Mouse (Mus musculus): ENCODE results near the gene Olfr1032. TPM values are rescaled to one million over a fixed set of nuclear protein-coding genes. Genes with fewer than 3 reads are reported as not detected.

Olfr1032 gene
- polyA plus RNA-seq (2014; fragmentation: Illumina TruSeq; extraction: RNeasy Lipid Tissue Mini Kit (QIAGEN cat#74804); ENCODE audit: low read depth, low replicate concordance): not detected

DNA sequence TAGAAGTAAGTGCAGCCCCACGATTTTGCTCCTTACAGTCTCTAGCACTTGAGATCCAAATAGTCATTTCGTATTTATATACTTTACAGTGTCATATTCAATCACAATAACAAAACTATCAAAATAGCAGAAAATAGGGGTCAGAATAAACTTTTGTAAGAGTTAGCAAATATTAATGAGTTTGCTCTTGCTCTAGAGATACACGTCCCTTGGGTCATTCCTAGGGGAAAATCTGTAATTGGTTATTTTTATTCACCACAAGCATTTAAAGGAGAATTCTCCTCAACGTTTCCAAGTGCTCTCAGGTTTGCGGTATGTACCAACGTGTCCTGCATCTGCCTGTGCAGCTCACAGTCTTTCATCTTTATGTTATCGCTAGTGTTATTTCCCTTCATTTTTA lies at the start of gene Olfr1032:
Gene Olfr1032 (plus strand): TSS at position 301 of the 400 bp plus-strand sequence.

DNA sequence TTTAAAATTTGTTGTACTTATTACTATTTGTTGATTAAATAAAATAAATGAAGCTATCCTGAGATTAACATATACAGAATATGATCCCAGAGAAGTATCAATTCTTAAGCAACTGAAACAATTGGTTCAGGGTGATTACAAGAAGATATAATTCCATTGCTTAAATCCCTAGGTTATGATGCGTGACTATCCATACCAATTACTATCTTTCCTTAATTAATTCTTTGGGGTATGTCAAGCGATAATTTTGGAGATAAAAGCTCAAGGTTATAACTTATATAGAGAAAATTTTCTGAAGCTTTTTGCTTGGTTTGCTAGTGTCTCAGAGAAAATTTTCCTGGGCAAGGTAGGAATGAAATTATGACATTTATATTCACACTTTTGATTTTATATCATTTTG lies 31.7 kb upstream of the Olfr1032 start, which contains the start of gene Olfr1029:
Gene Olfr1029 (plus strand): TSS at position 301 of the 400 bp plus-strand sequence.

DNA sequence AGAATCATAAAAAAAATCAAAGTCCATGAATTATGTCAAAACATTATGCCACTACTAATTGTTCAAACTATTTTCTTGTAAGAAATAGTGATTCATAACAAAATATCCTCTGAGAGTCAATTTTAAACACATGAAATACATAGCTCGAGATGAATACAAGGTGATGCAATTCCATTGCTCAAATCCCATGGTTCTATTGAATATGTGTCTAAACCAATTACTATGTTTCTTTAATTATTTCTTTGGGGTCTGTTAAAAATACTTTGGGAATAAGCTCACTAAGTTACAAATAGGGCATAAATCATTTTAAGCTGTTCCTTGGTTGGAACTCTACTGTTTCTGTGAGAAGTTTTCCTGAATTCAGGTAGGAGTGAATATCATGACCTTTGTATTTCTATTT lies 26.4 kb upstream of the Olfr1032 start, which contains the start of gene Olfr1030:
Gene Olfr1030 (plus strand): TSS at position 301 of the 400 bp plus-strand sequence.

DNA sequence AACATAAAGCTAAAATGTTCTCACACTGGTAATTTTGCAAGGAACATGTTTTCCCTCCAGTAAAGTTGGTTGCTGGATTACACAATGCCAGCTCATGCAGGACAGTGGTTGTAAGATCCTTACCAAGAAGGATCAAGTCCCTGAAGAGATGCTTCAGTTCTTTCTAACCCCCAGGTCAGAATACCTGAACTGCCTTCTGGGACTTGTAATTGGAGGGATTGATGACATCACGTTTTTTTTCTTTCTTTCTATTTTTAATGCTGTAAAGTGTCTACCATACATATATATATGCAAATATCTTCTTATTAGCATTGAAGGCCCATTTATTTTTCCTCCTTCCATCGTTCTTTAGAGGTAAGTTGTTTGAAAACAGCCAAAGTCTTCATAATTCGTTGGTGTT lies 15.3 kb upstream of the Olfr1032 start, which contains the start of gene Olfr1031:
Gene Olfr1031 (plus strand): TSS at position 301 of the 400 bp plus-strand sequence.

DNA sequence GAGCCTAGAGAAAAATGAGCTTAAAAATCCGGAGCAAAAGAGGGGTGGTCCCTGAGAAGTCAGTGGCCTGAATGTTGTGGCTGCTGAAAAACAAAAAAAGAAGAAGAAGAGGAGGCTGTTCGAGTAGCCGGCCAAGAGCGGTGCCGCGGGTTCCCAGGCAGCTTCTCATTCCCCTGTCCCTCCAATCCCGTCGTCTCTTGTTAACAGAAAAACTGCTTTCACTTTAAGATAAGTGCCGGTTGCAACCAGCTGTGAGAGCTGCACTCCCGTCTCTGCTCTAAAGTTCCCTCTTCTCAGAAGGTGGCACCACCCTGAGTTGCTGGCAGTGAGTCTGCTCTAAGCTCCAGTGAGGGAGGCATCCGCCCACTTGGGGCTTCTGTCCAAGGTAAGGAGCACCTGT lies 15.1 kb downstream of the Olfr1032 start, which contains the start of gene Olfr1033:
Gene Olfr1033 (plus strand): TSS at position 228 of the 400 bp plus-strand sequence.

DNA sequence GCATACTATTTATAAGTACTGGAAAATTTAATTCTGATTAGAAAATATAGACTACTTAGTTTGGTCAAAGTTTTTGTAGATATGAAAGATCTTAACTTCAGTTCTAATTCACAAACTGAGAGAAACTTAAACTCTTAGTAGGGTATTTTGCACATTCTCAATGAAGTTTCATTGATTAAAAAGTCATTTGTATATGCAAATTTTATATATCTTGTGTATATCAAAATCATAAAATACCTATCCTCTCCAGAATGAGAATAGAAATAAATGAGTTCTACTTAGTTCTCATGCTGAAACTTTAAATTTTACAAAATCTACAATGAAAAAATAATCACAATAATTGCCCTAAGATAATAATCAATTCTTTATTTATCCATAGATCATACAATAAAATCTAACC lies 40.2 kb downstream of the Olfr1032 start, which contains the start of gene Olfr1034:
Gene Olfr1034 (plus strand): TSS at position 301 of the 400 bp plus-strand sequence.

Other genes starting within 250 kb of the Olfr1032 start
- not detected for gene Olfr1012, start 242.8 kb upstream of the Olfr1032 start, polyA plus RNA-seq (2014; fragmentation: Illumina TruSeq; extraction: RNeasy Lipid Tissue Mini Kit (QIAGEN cat#74804); ENCODE audit: low read depth, low replicate concordance)
- gene Olfr1013, start 238.4 kb upstream of the Olfr1032 start, polyA plus RNA-seq (2014; fragmentation: Illumina TruSeq; extraction: RNeasy Lipid Tissue Mini Kit (QIAGEN cat#74804); ENCODE audit: low read depth, low replicate concordance): 0.47 TPM
- gene Olfr1014, start 232.8 kb upstream of the Olfr1032 start, polyA plus RNA-seq (2014; fragmentation: Illumina TruSeq; extraction: RNeasy Lipid Tissue Mini Kit (QIAGEN cat#74804); ENCODE audit: low read depth, low replicate concordance): not detected
- gene Olfr1015, start 223.5 kb upstream of the Olfr1032 start, polyA plus RNA-seq (2014; fragmentation: Illumina TruSeq; extraction: RNeasy Lipid Tissue Mini Kit (QIAGEN cat#74804); ENCODE audit: low read depth, low replicate concordance): not detected
- not detected for gene Olfr1016, start 203.0 kb upstream of the Olfr1032 start, polyA plus RNA-seq (2014; fragmentation: Illumina TruSeq; extraction: RNeasy Lipid Tissue Mini Kit (QIAGEN cat#74804); ENCODE audit: low read depth, low replicate concordance)
- gene Olfr1018, start 187.1 kb upstream of the Olfr1032 start, polyA plus RNA-seq (2014; fragmentation: Illumina TruSeq; extraction: RNeasy Lipid Tissue Mini Kit (QIAGEN cat#74804); ENCODE audit: low read depth, low replicate concordance): not detected
- not detected for gene Olfr1019, start 160.1 kb upstream of the Olfr1032 start, polyA plus RNA-seq (2014; fragmentation: Illumina TruSeq; extraction: RNeasy Lipid Tissue Mini Kit (QIAGEN cat#74804); ENCODE audit: low read depth, low replicate concordance)
- not detected for gene Olfr1020, start 158.5 kb upstream of the Olfr1032 start, polyA plus RNA-seq (2014; fragmentation: Illumina TruSeq; extraction: RNeasy Lipid Tissue Mini Kit (QIAGEN cat#74804); ENCODE audit: low read depth, low replicate concordance)
- gene Olfr1022, start 136.9 kb upstream of the Olfr1032 start, polyA plus RNA-seq (2014; fragmentation: Illumina TruSeq; extraction: RNeasy Lipid Tissue Mini Kit (QIAGEN cat#74804); ENCODE audit: low read depth, low replicate concordance): not detected
- not detected for gene Olfr1023, start 119.9 kb upstream of the Olfr1032 start, polyA plus RNA-seq (2014; fragmentation: Illumina TruSeq; extraction: RNeasy Lipid Tissue Mini Kit (QIAGEN cat#74804); ENCODE audit: low read depth, low replicate concordance)
- gene Olfr1024, start 100.5 kb upstream of the Olfr1032 start, polyA plus RNA-seq (2014; fragmentation: Illumina TruSeq; extraction: RNeasy Lipid Tissue Mini Kit (QIAGEN cat#74804); ENCODE audit: low read depth, low replicate concordance): not detected
- not detected for gene Olfr1025-ps1, start 90.3 kb upstream of the Olfr1032 start, polyA plus RNA-seq (2014; fragmentation: Illumina TruSeq; extraction: RNeasy Lipid Tissue Mini Kit (QIAGEN cat#74804); ENCODE audit: low read depth, low replicate concordance)
- not detected for gene Olfr1026, start 84.0 kb upstream of the Olfr1032 start, polyA plus RNA-seq (2014; fragmentation: Illumina TruSeq; extraction: RNeasy Lipid Tissue Mini Kit (QIAGEN cat#74804); ENCODE audit: low read depth, low replicate concordance)
- not detected for gene Olfr1028, start 55.1 kb upstream of the Olfr1032 start, polyA plus RNA-seq (2014; fragmentation: Illumina TruSeq; extraction: RNeasy Lipid Tissue Mini Kit (QIAGEN cat#74804); ENCODE audit: low read depth, low replicate concordance)
- 0.17 TPM for gene Olfr1029, start 31.6 kb upstream of the Olfr1032 start, polyA plus RNA-seq (2014; fragmentation: Illumina TruSeq; extraction: RNeasy Lipid Tissue Mini Kit (QIAGEN cat#74804); ENCODE audit: low read depth, low replicate concordance)
- not detected for gene Olfr1030, start 26.3 kb upstream of the Olfr1032 start, polyA plus RNA-seq (2014; fragmentation: Illumina TruSeq; extraction: RNeasy Lipid Tissue Mini Kit (QIAGEN cat#74804); ENCODE audit: low read depth, low replicate concordance)
- not detected for gene Olfr1031, start 15.2 kb upstream of the Olfr1032 start, polyA plus RNA-seq (2014; fragmentation: Illumina TruSeq; extraction: RNeasy Lipid Tissue Mini Kit (QIAGEN cat#74804); ENCODE audit: low read depth, low replicate concordance)
- 12.2 TPM for gene Olfr1033, start 15.1 kb downstream of the Olfr1032 start, polyA plus RNA-seq (2014; fragmentation: Illumina TruSeq; extraction: RNeasy Lipid Tissue Mini Kit (QIAGEN cat#74804); ENCODE audit: low read depth, low replicate concordance)
- 2.3 TPM for gene Olfr1034, start 40.3 kb downstream of the Olfr1032 start, polyA plus RNA-seq (2014; fragmentation: Illumina TruSeq; extraction: RNeasy Lipid Tissue Mini Kit (QIAGEN cat#74804); ENCODE audit: low read depth, low replicate concordance)
- not detected for gene Olfr1036, start 68.5 kb downstream of the Olfr1032 start, polyA plus RNA-seq (2014; fragmentation: Illumina TruSeq; extraction: RNeasy Lipid Tissue Mini Kit (QIAGEN cat#74804); ENCODE audit: low read depth, low replicate concordance)
- gene Olfr1037, start 81.8 kb downstream of the Olfr1032 start, polyA plus RNA-seq (2014; fragmentation: Illumina TruSeq; extraction: RNeasy Lipid Tissue Mini Kit (QIAGEN cat#74804); ENCODE audit: low read depth, low replicate concordance): not detected
- gene Olfr1039, start 130.4 kb downstream of the Olfr1032 start, polyA plus RNA-seq (2014; fragmentation: Illumina TruSeq; extraction: RNeasy Lipid Tissue Mini Kit (QIAGEN cat#74804); ENCODE audit: low read depth, low replicate concordance): not detected
- not detected for gene Olfr1040, start 141.2 kb downstream of the Olfr1032 start, polyA plus RNA-seq (2014; fragmentation: Illumina TruSeq; extraction: RNeasy Lipid Tissue Mini Kit (QIAGEN cat#74804); ENCODE audit: low read depth, low replicate concordance)
- gene Olfr1042, start 156.3 kb downstream of the Olfr1032 start, polyA plus RNA-seq (2014; fragmentation: Illumina TruSeq; extraction: RNeasy Lipid Tissue Mini Kit (QIAGEN cat#74804); ENCODE audit: low read depth, low replicate concordance): not detected
- gene Olfr1043, start 162.0 kb downstream of the Olfr1032 start, polyA plus RNA-seq (2014; fragmentation: Illumina TruSeq; extraction: RNeasy Lipid Tissue Mini Kit (QIAGEN cat#74804); ENCODE audit: low read depth, low replicate concordance): not detected
- not detected for gene Olfr1044, start 172.3 kb downstream of the Olfr1032 start, polyA plus RNA-seq (2014; fragmentation: Illumina TruSeq; extraction: RNeasy Lipid Tissue Mini Kit (QIAGEN cat#74804); ENCODE audit: low read depth, low replicate concordance)
- gene Olfr52, start 180.1 kb downstream of the Olfr1032 start, polyA plus RNA-seq (2014; fragmentation: Illumina TruSeq; extraction: RNeasy Lipid Tissue Mini Kit (QIAGEN cat#74804); ENCODE audit: low read depth, low replicate concordance): not detected
- not detected for gene Olfr1045, start 197.5 kb downstream of the Olfr1032 start, polyA plus RNA-seq (2014; fragmentation: Illumina TruSeq; extraction: RNeasy Lipid Tissue Mini Kit (QIAGEN cat#74804); ENCODE audit: low read depth, low replicate concordance)
- not detected for gene Olfr1046, start 213.8 kb downstream of the Olfr1032 start, polyA plus RNA-seq (2014; fragmentation: Illumina TruSeq; extraction: RNeasy Lipid Tissue Mini Kit (QIAGEN cat#74804); ENCODE audit: low read depth, low replicate concordance)
- gene Olfr1047, start 225.9 kb downstream of the Olfr1032 start, polyA plus RNA-seq (2014; fragmentation: Illumina TruSeq; extraction: RNeasy Lipid Tissue Mini Kit (QIAGEN cat#74804); ENCODE audit: low read depth, low replicate concordance): not detected
- gene Olfr1048, start 234.7 kb downstream of the Olfr1032 start, polyA plus RNA-seq (2014; fragmentation: Illumina TruSeq; extraction: RNeasy Lipid Tissue Mini Kit (QIAGEN cat#74804); ENCODE audit: low read depth, low replicate concordance): not detected